Mouse (Mus musculus): ENCODE measurements around the gene Tmprss9.

DNA sequence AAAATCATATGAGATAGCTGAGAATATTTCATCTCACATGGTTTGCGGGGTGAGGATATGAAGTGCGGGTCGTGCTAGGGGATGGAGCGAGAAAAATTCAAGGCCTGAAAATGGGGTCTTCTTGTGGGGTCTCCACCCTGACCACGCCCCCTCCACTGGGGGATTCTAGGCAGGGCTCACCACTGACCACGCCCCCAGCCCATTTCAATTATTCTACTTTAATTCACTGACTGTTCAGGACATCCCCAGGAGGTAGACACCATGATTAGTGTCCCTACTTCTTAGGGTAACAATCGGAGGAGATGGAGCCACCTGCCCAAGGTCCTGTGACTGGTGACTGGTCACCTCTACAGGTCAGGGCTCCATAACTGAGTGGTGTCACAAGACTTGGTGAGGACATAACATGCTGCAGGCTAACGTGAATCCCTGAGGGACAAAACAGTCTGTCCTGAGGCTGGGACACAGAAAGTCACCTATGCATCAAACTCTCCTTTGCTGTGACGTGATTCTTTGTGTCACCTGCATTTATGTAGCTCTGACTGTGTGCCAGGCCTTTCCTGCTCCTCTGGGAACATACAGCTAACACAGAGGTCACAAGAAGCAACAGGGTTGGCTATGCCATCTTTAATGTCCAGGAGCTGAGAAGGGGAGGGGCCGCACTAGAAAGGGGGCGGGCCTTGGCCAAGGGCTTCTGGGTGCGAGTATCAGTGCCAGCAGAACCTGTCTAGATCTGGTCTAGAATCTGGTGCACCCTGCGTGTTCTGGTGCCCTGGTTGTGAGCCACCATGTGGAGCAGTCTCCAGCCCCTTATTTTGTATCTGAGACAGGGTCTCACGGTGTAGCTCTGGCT, 62.7 kb downstream of the Tmprss9 start:
- TF ChIP-seq POLR2A (IDR thresholded peaks at IDR 0.05; ENCODE audit: low read depth, low read length): no peak
- TF ChIP-seq CTCF (conservative IDR thresholded peaks at IDR 0.05; ENCODE audit: insufficient read depth, insufficient read length, low read depth, low read length): no peak
